Mouse (Mus musculus) lung, adult 2 months (tissue): Measurements from ENCODE around the gene Slc37a3.

Source experiments
- CTCF ChIP-seq: fragments of 200-500 bp; IDR thresholded peaks from 2 replicates; pipeline ENCODE4 v1.5.1; 2011; ENCODE audit warnings: mild to moderate bottlenecking, low read length, control low read depth; ENCODE audit not compliant: insufficient read depth
- POLR2A ChIP-seq: fragments of 200-500 bp; IDR thresholded peaks from 2 replicates; pipeline ENCODE4 v1.6.1; 2011; ENCODE audit warnings: low read depth, mild to moderate bottlenecking, control low read depth, low read length, borderline replicate concordance; ENCODE audit errors: extremely low read depth

DNA sequence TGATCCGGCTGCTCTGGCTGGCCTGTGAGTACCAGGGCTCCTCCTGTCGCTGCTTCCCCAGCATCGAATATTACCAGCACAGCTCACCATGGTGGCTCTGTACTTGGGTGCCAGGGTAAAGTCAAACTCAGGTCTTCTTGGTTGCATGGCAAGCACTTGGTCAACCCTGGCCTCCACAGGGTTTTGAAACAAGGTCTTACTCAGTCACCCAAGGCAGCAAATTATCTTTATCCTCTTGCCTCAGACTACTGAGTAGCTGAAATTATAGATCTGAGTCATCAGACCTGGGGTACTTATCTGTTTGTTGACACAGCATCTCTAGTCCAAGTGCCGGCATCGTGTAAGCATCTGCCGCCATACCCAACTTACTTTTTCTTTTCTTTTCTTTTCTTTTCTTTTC, 80.4 kb downstream of the Slc37a3 start:
- TF ChIP-seq POLR2A (no peak), CTCF (no peak)
